In genomic region chr9:108002778-108003530, GRCm38 (mm10) we compare ENCODE assay signal across 8 mouse cellular contexts. TPM values are rescaled to one million over a fixed set of nuclear protein-coding genes. Genes with fewer than 3 reads are reported as not detected.
A peak's percentile ranks its signal among the peaks of the same experiment; 100 is the strongest.
DNase-seq lines count a peak whose midpoint lies in the region; ATAC-seq lines count a peak whose summit lies in the region.

No protein-coding gene starts in this region.

- peaks cover 25% of the 10 kb centered on the region for H3K4me1 ChIP-seq in heart, embryonic 12.5 days (replicated peaks)
- peaks cover 5% of the 10 kb centered on the region for H3K4me1 ChIP-seq in hindbrain, embryonic 11.5 days (replicated peaks; ENCODE audit: control insufficient read depth, insufficient read depth, low read length)

- 0 out of 2 replicates have a peak, but pooled peaks cover 3% of the 10 kb centered on the region for H3K36me3 ChIP-seq in heart, embryonic 12.5 days
- no peaks in the 10 kb centered on the region for H3K36me3 ChIP-seq in hindbrain, embryonic 11.5 days (ENCODE audit: control insufficient read depth, insufficient read depth, low read length)

- peak overlapping the region; percentile 97 for H3K4me3 ChIP-seq in heart, embryonic 12.5 days
- peak overlapping the region; percentile 88 for H3K4me3 ChIP-seq in hindbrain, embryonic 11.5 days (ENCODE audit: low read depth, low read length)

- WGBS in heart, embryonic 12.5 days, result under 1% methylated on average over 50 of the region's 50 CpGs
- WGBS in hindbrain, embryonic 11.5 days, result 1% methylated on average over 49 of the region's 50 CpGs

- H3K9me3 ChIP-seq in heart, embryonic 12.5 days (replicated peaks), result no peaks in the 10 kb centered on the region
- H3K9me3 ChIP-seq in hindbrain, embryonic 11.5 days (ENCODE audit: control insufficient read depth, low read length), result no peaks in the 10 kb centered on the region

- ATAC-seq in heart, embryonic 12.5 days (ENCODE audit: insufficient number of reproducible peaks, low FRiP score), result peak; percentile 53
- peak; percentile 75 for ATAC-seq in hindbrain, embryonic 11.5 days (ENCODE audit: low FRiP score)

- H3K27me3 ChIP-seq in heart, embryonic 12.5 days (replicated peaks), result 0 out of 2 replicates have a peak, but pooled peaks cover 3% of the 10 kb centered on the region
- no peaks in the 10 kb centered on the region for H3K27me3 ChIP-seq in hindbrain, embryonic 11.5 days (ENCODE audit: control insufficient read depth, insufficient read depth, low read length)

- peak overlapping the region; percentile 97 for H3K27ac ChIP-seq in heart, embryonic 12.5 days (ENCODE audit: poor library complexity, severe bottlenecking)
- peak overlapping the region; percentile 87 for H3K27ac ChIP-seq in hindbrain, embryonic 11.5 days (ENCODE audit: low read depth, low read length)

- H3K9ac ChIP-seq in heart, embryonic 12.5 days, result peak overlapping the region; percentile 98
- peak overlapping the region; percentile 97 for H3K9ac ChIP-seq in hindbrain, embryonic 11.5 days (ENCODE audit: low read depth, low read length)

- peak overlapping the region; percentile 83 for H3K4me2 ChIP-seq in heart, embryonic 12.5 days
- peak overlapping the region; percentile 81 for H3K4me2 ChIP-seq in hindbrain, embryonic 11.5 days (replicated peaks; ENCODE audit: low read depth, low read length)

- intact Hi-C loops in heart, postnatal 36 days (cut with DNase I), result loop anchor here (2.0 kb wide), 1 partner anchor 48 kb away; no protein-coding TSS in a partner anchor

- DNase-seq in heart, postnatal 36 days, result no peak
- peak; percentile 58 for DNase-seq in A20 (ENCODE audit: low read depth, low spot score)
- peak; percentile 49 for DNase-seq in brain, adult 2 months (ENCODE audit: low read depth, low spot score)
- no peak for DNase-seq in hindbrain, embryonic 11.5 days (ENCODE audit: low spot score)
- peak; percentile 57 for DNase-seq in lung, postnatal 10 days
- no peak for DNase-seq in urinary bladder, postnatal 10 days (ENCODE audit: low spot score)
- no peak for DNase-seq in adrenal gland, adult 18-20 months (ENCODE audit: low spot score in 2 of 2)

RNA-seq across cellular contexts. Expression of gene Ip6k1, which starts 0.7 kb away (rescaled TPM):
- polyA plus RNA-seq in heart, embryonic 12.5 days (2016; fragmentation: Nextera tagmentation; extraction: Ambion mirVana), result 50.2 and 52.4 TPM in 2 replicates
- 10 to 100 TPM; 45.2 to 48.0 TPM for total RNA-seq in heart, postnatal 36 days (2021)
- polyA plus RNA-seq in hindbrain, embryonic 11.5 days (2014; fragmentation: Nextera tagmentation; extraction: Ambion mirVana), result 27.4 and 35.5 TPM in 2 replicates
- 100 to 1,000 TPM; 112 to 126 TPM for total RNA-seq in adrenal gland, adult 18-20 months (2021)

RNA-seq across cellular contexts. Expression of gene Gm20662, which starts 6.8 kb away (rescaled TPM):
- 1.5 TPM in 2 replicates for polyA plus RNA-seq in heart, embryonic 12.5 days (2016; fragmentation: Nextera tagmentation; extraction: Ambion mirVana)
- 1 to 10 TPM; 1.4 to 1.5 TPM for total RNA-seq in heart, postnatal 36 days (2021)
- 0.10 and 0.14 TPM in 2 replicates for polyA plus RNA-seq in hindbrain, embryonic 11.5 days (2014; fragmentation: Nextera tagmentation; extraction: Ambion mirVana)
- 1 to 10 TPM in 1 of 2 experiments, not detected in 1; 2.4 TPM for total RNA-seq in adrenal gland, adult 18-20 months (2021)

RNA-seq across cellular contexts. Expression of gene Cdhr4, which starts 10.7 kb away (rescaled TPM):
- 6.8 and 11.4 TPM in 2 replicates for polyA plus RNA-seq in heart, embryonic 12.5 days (2016; fragmentation: Nextera tagmentation; extraction: Ambion mirVana)
- 1 to 10 TPM in 1 of 2 experiments, under 1 TPM in 1; 0.14 to 1.0 TPM for total RNA-seq in heart, postnatal 36 days (2021)
- polyA plus RNA-seq in hindbrain, embryonic 11.5 days (2014; fragmentation: Nextera tagmentation; extraction: Ambion mirVana), result 2.9 and 3.3 TPM in 2 replicates
- total RNA-seq in adrenal gland, adult 18-20 months (2021), result 1 to 10 TPM in 1 of 2 experiments, not detected in 1; 1.2 TPM

RNA-seq across cellular contexts. Expression of gene Inka1, which starts 17.3 kb away (rescaled TPM):
- 41.9 and 43.9 TPM in 2 replicates for polyA plus RNA-seq in heart, embryonic 12.5 days (2016; fragmentation: Nextera tagmentation; extraction: Ambion mirVana)
- 10 to 100 TPM; 10.3 to 11.8 TPM for total RNA-seq in heart, postnatal 36 days (2021)
- polyA plus RNA-seq in hindbrain, embryonic 11.5 days (2014; fragmentation: Nextera tagmentation; extraction: Ambion mirVana), result 56.4 and 61.9 TPM in 2 replicates
- 1 to 10 TPM; 4.3 to 6.4 TPM for total RNA-seq in adrenal gland, adult 18-20 months (2021)

RNA-seq across cellular contexts. Expression of gene Gm20661, which starts 20.1 kb away (rescaled TPM):
- 4.4 and 5.2 TPM in 2 replicates for polyA plus RNA-seq in heart, embryonic 12.5 days (2016; fragmentation: Nextera tagmentation; extraction: Ambion mirVana)
- under 1 TPM; 0.25 to 0.30 TPM for total RNA-seq in heart, postnatal 36 days (2021)
- 1.8 and 1.9 TPM in 2 replicates for polyA plus RNA-seq in hindbrain, embryonic 11.5 days (2014; fragmentation: Nextera tagmentation; extraction: Ambion mirVana)
- total RNA-seq in adrenal gland, adult 18-20 months (2021), result under 1 TPM in 1 of 2 experiments, not detected in 1; 0.29 TPM

Comparison
In these comparisons a context has a peak if more than half of its experiments do, and no peak if none do; other contexts are left out.
1. DNase-seq: peak in A20 (single experiment), brain, adult 2 months (single experiment) and lung, postnatal 10 days (single experiment); none in heart, postnatal 36 days (0 of 2), hindbrain, embryonic 11.5 days (single experiment), urinary bladder, postnatal 10 days (single experiment) and adrenal gland, adult 18-20 months (0 of 2).